Mouse (Mus musculus) erythroblast, embryonic 14.5 days (primary cell): Measurements from ENCODE around the gene Polr3k.

Source experiments
- GATA1 ChIP-seq: IDR thresholded peaks from 2 replicates; pipeline ENCODE4 v1.6.1; 2012; ENCODE audit warnings: low read length, inconsistent platforms, mixed read lengths
- TAL1 ChIP-seq: IDR thresholded peaks from 3 replicates; pipeline ENCODE4 v1.6.1; 2012; ENCODE audit warnings: low read length, inconsistent platforms, mixed read lengths

- TF ChIP-seq GATA1 (no peak), TAL1 (no peak)
Observed at GRCm38 (mm10) chr2:181837372-181838292, 26.5 kb upstream of the Polr3k start, which contains the start of gene Pcmtd2.
